Mouse (Mus musculus) fibroblast of lung, adult 2 months (primary cell): ENCODE measurements around the gene Metrnl.
A peak's percentile ranks its signal among the peaks of the same experiment; 100 is the strongest.

Experiments used
- DNase-seq: peaks from one replicate; pipeline ENCODE4 v3.0.0-alpha.2; 2011; ENCODE audit warnings: low read depth

Gene Metrnl

DNA sequence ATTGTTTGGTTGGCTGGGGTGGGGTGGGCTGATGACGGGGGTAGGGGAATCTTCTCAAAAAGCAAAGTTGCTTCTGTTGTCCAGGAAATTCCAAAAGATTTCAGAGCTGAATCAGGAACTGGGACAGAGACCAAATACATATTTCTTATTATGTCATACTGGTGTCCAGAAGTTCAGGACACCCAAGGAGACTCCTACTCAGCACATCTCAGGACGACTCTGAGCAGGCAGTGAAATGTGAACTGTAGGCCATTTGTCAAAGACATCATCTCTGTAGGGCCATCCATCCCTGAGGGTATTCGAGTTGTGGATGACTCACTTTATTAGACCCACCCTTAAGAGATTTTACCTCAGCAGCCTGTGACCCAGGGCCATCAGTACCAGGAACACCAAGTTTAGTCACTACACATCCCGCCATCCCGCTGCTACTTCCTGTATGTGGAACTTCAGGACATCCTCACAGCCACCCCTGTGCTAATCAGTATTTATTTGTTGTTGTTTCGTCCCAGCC is 15.8 kb upstream of the Metrnl start:
- DNase-seq: no peak

DNA sequence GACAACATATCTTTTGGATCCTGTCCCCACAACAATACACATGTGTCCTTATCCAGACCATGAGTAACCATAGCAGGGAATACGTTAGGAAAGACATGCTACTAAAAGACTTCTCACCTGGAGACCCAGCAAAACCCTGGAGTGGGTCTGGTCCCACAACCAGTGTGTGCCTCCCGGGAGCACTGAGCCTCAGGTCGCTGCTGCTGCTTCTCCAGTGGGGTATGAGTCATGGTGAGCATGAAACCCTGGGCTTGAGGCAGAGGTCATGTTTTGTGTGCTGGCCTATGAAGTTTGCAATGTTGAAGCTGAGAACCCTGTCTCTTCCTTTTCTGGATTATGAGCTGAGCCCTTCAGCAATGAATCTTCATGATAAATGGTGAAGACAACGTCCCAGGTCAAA is 15.3 kb upstream of the Metrnl start:
- no peak for DNase-seq

DNA sequence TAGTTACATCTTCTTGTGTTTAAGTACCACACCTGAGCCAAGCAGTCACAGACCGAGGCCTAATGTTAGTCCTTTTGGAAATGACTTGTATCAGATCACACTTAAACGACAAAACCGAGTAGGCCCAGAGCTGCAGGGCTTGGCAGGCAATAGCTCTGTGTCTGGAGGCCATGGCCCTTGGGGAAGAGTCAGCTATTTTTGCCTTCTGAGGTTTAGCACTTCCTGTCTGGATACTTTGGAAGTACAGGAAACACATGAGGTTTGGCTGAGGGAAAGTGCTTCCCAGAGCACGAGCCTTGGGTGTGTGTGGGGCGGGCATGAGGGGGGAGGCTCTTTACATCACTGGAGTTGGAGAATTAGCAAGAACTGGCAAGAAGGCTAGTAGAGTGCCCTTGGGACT is 14.7 kb upstream of the Metrnl start:
- DNase-seq: peak; percentile 63

DNA sequence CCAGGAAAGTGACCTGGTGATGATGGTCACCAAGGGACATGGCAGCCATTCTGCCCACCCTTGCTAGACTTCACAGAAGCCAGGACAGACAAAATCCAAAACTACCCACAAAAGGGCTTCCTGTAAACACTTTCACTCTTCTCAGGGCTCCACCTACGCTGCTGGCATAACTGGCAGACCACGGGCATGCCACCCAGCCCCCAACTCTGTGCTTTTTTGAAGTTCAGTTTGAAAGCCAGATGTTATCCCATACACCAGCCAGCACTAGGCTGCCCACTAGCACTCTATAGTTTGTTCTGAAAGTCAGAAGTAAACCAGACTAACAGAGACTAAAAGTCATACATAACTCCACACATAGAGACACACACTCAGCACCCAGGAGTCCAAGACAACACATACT is 13.3 kb upstream of the Metrnl start:
- DNase-seq: no peak

DNA sequence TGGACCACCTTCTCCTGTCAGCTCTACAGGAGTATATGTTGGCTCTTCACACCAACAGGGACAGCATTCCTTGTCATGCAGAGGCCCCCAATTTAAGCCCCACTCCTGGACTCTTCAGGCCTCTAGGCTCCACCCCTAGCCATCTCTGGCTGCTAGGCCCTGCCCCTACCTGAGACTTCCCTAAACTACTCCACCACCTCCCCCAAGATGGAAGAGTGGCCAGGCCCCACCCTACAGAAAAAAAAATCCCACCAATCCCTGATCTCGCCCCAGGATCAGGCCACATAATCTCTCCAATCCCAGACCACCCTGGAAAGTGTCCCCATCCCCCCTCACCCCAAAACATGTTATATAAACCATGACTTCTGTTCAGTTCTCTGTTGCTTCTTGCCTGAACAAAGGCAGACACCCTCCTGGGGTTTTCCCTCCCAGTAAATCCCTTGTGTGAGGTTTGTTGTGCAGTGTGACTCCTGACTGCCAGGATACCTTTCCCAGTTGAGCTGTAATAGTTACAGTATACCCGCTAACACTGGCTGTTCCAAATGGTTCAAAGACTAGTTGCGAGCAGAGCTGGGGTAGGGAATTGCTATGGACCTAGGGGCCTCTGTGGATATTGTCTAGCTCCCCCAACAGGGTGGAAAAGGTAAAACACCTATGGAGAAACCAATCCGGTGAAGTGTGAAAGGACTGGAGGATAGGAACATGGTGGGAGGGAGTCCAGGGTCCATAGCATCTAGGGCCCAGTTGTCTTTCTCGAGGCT is 5.9 kb upstream of the Metrnl start:
- no peak for DNase-seq

DNA sequence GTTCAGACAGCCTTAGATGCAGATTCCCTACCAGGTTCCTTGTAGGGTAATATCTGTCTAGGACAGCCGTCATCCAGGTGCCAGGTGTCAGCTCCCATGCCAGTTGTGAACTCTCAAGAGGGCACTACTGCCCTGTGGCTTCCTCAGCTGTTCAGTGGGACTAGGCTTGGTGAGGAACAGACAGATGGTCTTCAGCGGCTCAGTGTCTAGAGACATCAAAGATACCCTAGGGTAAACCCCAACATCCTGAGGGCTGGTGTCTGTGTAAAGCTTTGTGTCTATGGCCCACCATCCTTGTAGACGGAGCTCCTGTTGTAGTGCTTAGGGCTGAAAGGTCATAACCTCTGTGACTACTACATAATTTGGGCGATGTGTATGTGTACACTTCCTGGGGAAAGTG is 4.1 kb upstream of the Metrnl start:
- DNase-seq: no peak

DNA sequence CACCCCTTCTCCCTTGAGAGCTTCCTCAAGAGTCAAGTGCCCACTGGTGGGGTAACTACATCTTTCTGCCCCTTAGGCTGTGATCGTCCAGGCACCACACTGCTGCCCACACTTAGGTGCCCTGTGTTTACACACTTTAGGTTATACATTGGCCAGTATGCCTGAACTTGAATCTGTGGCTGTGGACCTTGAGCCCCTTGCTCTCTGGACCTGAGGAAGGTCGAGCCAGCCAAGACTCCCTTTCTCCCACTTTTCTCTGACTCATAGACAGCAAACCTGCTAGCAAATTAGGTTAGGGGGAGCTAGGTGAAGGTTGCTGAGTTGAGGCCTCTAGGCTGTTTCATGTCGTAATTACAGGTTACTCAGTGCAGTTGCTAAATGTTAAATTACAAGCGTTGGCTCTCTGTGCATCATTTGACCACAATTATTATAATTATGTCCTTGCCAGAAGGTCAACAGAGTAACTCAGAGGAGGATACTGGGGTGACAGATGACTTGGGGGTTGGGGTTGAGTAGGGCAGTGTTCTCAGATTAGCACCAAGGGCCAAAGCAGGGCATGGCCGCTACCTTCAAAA is 2.9 kb upstream of the Metrnl start:
- DNase-seq: no peak

DNA sequence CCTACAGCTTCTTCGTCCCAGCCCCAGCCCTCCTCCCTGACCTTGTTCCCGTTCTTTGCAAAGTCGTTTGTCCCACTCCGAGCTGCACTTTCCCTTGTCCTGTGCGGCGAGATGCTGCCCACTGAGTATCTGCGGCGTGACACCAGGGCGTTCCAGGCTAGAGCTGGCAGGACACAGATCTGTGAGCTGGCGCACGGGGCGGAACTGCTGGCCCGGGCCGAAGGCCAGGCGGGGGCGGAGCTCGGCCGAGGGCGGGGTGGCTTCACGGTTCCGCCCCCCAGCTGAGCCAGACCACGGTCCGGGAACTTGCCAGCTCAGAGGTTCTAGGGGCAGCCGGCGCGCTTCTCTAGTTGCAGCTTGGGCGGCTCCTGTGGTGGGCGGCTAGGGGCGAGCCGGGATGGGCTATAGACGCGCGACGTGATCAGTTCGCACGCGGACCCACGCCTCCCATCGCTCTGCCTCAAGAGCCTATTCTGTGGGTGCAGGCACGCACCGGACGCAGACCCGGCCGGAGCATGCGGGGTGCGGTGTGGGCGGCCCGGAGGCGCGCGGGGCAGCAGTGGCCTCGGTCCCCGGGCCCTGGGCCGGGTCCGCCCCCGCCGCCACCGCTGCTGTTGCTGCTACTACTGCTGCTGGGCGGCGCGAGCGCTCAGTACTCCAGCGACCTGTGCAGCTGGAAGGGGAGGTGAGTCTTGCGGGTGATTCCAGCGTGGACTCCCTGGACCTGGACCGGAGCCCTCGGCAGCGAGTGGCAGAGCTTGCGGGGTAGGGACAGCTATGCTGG is 959 bp downstream of the Metrnl start:
- peak; percentile 82 for DNase-seq

DNA sequence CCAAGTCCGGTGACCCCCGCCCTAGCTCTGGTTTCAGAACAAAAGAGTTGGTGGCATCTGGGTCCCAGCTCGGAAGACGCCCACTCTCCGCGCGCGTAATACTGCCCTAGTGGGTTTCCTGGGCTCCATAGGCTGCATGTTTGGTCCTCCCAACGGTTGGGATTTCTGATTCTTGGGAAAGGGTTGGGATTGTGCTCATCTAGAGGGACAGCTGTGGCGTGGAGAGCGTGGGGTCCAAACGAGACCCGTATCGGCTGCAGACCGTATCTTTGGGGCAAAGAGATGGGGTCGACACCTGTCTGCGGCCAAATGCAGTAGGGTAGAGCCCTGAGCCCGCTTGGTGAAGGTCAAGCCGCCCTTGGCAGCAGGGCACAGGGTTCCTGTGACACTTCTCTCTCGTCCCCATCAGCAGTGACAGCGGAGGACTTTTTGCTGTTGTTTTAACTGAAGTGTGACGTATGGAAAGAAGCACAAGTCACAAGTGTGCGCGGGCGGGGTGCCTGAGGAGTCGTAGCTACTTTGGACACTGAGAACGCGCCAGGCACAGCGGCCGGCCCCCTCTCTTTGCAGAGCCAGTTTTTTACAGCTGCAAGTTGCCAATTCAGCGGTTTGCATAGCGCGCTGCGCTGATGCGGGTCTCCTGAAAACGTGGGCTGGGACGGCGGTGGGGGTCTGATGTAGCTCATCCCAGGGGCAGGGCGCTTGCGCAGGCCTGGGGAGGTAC is 1.7 kb downstream of the Metrnl start:
- DNase-seq: no peak

DNA sequence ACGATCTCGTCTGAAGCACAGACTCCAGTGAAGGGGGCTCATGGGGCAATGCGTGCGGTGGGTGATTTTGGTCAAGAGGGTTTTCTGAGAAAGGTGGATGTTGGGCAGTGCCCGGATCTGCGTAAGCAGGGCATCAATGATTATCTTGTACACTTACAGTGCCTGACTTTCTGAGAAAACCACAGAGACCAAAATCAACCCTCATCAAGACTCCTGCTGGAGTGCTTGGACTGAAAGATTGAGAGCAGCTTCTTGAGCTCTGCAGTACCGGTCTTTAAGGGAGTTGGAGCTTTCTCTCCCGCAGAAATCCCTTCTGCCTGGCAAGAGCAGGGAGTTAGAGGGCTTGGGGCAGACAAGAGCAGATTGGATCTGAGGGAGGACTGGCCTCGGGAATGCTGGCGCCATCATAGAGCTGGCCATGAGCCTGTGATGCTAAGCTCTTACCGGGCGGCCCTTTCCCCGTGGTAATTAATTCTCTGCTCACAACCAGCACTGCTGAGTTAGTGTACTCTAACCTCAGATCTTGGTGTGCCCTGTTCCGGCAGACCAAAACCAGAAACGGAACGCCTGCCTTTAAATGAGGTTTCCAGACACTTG is 2.4 kb downstream of the Metrnl start:
- DNase-seq: no peak

DNA sequence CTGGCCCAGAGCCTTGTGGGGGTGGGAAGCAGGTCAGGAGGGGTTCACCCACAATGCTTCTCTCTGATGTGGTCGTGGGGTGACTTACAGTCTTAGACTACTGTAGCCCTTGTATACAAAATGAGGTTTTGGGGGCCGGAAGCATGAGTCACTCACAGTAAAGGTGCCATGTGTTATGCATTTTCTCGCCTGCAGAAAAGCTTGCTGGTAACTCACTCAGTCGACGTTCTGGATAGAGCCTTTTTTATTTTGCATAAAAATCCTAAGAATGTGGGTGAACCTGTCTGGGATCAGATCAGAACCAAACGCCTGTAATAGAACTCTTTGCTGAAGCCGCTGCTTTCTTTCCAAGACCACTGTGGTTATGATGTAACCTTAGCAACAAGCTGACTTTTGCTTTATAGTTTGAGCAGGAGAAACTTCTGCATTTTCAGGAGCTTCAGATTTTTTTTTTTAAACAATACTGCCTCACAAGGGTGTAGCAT is 5.2 kb downstream of the Metrnl start:
- DNase-seq: no peak

DNA sequence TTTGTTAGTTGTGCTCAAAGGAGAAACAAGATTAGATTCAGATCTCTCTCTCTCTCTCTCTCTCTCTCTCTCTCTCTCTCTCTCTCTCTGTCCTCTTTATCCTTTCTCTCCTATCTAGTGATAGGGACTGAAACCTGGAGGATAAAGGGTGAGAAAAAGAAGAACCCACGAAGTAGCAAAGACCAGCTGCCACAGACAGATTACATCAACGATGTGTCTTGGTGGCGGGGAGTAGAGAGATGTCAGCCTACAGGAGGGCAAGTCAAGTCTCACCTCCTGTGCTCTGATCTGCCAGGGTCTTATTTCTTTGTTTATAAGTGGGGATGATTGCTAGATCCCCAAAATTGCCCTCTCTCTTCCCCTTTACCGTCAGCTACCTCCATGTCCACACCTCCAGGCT is 7.9 kb downstream of the Metrnl start:
- DNase-seq: no peak

DNA sequence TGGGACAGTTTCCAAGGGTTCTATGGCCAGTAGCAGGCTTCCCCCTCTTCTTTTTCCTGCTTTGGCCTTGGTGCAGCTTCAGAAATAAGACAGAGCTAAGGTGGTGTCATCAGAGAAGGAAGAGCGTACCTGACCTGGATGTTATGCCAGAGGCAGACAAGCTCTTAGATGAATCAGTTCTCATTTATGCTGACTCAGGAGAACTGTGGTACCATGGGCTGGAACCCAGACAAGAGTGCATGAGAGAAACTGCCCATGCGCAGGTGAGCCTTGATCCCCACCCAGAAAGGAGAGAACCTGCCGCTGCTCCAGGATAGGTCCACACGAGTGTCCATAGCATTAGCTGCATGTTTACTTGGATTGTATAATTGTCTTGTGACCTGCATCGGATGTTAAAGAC is 8.9 kb downstream of the Metrnl start:
- no peak for DNase-seq

DNA sequence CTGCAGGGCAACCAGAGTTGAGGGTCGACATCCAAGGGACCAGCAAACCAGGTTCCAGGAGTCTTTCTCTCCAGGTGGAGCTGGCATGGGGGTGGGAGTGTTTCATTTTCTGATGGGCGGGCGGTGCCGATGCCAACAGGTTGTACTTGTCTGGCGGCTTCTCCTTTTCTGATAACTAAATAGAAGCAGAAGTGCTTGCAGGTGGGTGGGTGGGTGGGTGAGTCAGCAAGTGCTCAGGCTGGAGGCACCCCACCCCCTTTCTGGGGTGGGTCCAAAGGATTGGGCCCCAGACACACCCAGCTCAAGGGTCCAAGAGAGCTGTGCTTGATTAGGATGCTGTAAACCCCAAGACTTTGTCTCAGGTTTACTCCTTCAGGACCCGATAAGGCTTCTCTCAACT is 11.6 kb downstream of the Metrnl start:
- no peak for DNase-seq

DNA sequence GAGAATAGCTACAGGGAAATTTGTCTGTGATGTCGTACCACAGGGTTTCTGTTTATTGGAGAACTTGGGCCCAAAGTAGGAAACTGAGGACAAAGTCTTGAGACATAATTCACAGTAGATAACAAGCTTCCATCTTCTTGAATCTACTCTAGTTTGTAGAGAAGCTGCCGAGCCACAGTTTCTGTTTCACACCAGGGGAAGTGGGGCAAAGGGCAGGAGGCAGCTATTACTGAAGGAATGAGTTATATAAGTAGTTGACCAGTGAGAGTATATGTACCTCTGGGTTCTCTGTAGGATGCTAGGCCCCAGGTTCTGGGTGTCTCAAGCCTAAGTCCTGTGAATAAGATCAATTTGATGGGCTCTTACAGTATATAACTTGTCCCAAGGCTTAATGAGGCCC is 12.2 kb downstream of the Metrnl start:
- DNase-seq: no peak

DNA sequence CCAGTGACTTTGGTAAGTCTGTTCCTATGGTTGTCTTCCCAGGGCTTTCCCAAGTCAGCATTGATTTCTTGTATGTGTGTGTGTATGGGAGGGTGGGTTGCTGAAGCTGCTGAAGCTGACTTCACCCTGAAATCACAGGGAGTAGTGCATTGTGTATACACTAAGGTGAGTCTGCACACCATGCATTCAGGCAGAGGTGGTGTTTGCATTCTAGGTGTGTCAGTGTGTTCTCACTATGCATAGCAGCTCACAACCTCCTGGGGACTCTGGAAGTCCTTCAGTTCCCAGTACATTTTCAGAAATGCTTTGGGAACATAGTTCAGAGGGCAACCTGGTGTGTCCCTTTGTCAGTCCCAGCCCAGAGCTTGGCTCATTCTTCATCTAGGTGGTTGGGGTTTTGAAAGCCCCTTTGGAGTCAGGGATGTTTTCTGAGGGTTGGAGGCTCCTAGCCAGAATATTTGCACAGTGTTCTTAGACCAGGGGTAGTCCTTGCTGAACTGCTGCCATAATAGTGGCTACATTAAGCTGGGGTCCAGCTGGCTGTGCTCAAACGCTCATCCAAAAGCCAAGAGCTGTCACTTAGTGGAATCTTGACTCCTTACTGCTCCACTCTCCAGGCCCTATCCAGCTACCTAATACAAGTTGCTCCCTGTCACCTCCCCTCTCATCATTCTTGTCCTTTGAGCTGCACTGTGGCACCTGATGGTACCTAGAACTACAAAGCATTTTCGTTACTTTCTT is 13.6 kb downstream of the Metrnl start:
- no peak for DNase-seq

DNA sequence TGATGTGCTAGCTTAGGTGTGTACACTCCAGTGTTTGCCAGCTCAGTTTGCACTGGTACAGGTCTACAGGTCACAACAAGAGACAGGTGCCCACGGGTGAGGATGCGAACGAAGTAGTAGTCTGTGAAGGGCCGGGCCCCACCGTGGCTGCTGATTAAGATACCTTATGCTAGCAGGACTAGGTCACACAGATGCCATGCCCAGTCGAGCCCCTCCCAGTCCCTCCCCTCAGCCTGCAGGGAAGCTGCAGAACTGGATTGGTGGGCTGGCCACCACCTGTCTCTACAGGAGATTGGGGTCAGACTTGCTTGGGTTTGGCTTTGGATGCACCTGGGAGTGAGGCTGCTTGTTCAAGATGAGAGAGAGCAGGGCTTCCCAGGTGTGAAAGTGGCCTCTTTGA is 16.4 kb downstream of the Metrnl start:
- DNase-seq: no peak

DNA sequence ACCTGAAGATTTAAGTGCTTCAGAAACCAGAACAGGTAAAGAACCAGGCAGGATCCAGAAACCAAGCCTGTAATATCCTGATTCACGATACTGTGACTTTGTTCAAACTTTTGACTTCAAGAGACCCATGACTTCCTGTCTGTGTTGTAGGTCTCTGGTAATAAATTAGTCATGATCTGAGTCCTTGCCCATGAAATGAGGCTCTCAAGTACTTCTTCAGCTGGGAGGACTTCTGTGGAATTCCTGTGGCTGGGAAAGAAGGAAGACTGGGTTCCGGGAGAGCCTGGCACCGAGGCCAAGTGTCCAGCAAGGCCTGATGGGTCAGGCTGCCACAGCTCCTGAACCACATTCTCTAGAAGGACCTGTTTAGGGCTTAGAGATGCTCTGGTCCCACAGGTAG is 19.4 kb downstream of the Metrnl start:
- DNase-seq: no peak

DNA sequence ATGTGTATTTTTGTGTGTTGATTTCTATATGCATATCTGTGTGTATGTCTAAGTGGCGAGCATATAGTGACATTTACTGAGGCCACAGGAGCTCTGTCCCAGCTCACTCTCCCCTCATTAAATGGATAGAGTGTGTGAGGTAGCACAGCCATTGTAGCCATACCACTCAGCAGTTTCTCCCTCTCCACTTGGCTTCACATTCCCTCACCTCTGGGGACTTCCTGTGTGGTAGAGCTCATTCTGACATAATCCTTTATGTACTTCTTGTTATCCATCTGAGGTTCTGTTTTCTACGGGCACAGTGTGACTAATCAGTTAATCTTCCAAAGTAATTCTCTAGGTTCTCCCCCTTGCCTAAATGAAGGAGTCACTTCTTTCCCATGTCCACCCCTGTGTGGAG is 21.1 kb downstream of the Metrnl start:
- DNase-seq: no peak

DNA sequence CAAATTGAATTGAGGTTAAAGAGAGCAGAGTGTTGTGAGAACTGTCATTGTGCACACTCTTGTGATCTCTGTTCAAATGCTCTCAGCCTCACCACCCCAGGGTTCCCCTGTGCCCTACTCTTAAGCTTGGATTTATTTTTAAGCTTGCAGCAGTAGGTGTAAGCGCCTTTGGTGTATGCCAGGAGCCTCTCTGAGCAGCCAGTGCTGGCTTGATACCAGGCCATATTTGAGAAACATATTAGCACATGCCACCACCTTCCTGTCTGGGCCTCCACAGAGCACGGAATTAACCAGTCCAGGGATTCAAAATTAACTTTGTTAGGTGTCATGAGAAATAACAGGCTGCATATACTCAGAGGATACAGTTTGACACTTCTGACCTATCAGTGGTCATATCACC is 25.3 kb downstream of the Metrnl start:
- no peak for DNase-seq

DNA sequence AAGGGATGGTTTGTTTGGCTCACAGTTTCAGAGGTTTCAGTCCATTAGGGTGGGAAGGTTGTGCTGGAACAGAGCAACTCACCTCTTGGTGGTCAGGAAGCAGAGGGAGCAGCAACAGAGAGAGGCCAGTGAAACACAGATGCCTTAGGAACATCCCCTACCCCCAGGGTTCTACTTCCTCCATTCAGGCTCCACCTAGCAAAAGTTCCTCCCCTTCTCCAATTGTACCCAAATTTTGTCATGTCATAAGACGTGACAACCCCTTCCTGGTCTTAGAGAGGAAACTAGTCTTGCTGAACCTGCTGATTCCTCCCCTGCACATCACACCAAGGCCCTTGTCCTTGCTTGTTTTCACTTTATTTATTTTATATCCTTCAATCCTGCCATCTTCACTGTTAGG is 32.8 kb downstream of the Metrnl start:
- DNase-seq: no peak
